Mouse (Mus musculus): ENCODE results near the gene Usp12. TPM values are rescaled to one million over a fixed set of nuclear protein-coding genes. Genes with fewer than 3 reads are reported as not detected.

Usp12 gene
- polyA plus RNA-seq, 1 experiment from 2014 or later: 19.8 TPM

GRCm38 (mm10) chr5:146794084-146794852 lies 538 bp downstream of the Usp12 start:
- peaks cover 29% of the 10 kb centered on the region for H3K4me1 ChIP-seq
- H3K27ac ChIP-seq (replicated peaks): peak overlapping the region; percentile 94
- ATAC-seq (ENCODE audit: low FRiP score, low read depth): peak; percentile 76
- under 1% methylated on average over 78 of the region's 83 CpGs for WGBS
- H3K9me3 ChIP-seq: no peaks in the 10 kb centered on the region
- no peaks in the 10 kb centered on the region for H3K36me3 ChIP-seq
- peak overlapping the region; percentile 95 for H3K4me3 ChIP-seq
- peak overlapping the region; percentile 84 for H3K4me2 ChIP-seq (replicated peaks)
- H3K27me3 ChIP-seq: no peaks in the 10 kb centered on the region
- H3K9ac ChIP-seq (replicated peaks): peak overlapping the region; percentile 94

DNA sequence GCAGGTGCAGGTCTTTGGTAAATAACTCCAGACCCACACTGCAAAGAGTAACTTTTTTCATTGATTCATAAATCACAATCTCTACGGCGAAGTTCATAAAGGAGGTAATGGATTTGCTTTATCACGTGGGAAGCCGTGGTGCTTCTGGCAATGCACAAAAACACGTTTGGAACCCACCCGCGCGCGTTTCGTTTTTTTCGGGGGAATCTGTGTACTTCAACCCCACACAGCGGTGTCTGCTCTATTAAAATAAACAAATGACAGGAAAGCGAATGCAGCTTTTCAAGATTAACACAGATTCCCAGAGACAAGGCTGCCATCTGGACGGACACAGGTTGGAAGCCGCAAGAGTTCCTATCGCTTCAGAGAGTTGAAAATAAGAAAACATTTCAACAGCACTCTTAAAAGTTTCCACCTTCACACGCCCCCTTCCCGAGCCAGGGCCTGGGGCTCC lies 1.1 kb downstream of the Usp12 start:
- peak overlapping the region; percentile 84 for H3K4me2 ChIP-seq (replicated peaks)
- ATAC-seq (ENCODE audit: low FRiP score, low read depth): no peak
- H3K27me3 ChIP-seq: no peaks in the 10 kb centered on the region
- H3K4me1 ChIP-seq: peaks cover 30% of the 10 kb centered on the region
- peak overlapping the region; percentile 94 for H3K27ac ChIP-seq (replicated peaks)
- H3K9ac ChIP-seq (replicated peaks): peak overlapping the region; percentile 94
- H3K36me3 ChIP-seq: no peaks in the 10 kb centered on the region
- H3K9me3 ChIP-seq: no peaks in the 10 kb centered on the region
- H3K4me3 ChIP-seq: peak overlapping the region; percentile 95
- 13% methylated on average over 18 of the region's 18 CpGs for WGBS

DNA sequence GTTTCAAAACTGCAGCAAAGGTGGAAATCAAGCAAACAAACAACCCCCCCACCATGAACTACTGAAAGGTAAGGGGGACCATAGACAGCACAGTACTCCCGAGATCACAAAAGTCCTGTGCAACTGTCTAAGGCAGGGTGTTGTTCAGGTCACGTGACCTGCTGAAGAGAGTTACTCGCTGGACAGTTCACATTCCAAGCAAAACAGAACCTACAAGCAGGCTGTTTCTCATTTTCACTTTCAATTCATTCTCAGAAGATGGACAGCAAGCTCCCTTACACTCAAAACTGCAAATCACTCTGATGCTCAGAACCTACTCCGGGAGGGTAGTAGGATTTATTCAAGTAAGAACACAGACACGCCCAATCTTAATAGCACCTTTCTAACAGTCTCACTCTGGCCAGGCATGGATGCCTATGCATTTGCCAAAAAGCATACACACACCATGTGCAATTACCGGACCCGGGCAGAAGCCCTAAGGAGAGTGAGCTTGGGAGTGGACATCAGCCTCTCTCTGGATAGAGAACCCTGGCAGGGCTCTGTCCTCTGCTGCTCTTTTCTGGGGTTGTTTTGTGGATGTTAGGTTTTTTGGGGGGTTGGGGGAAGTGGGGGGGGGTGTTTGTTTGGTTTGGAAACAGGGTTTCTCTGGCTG lies 2.5 kb downstream of the Usp12 start:
- H3K4me3 ChIP-seq: no peak overlapping the region
- peak overlapping the region; percentile 84 for H3K4me2 ChIP-seq (replicated peaks)
- no peak overlapping the region for H3K27ac ChIP-seq (replicated peaks)
- no peak overlapping the region for H3K9ac ChIP-seq (replicated peaks)
- no peaks in the 10 kb centered on the region for H3K36me3 ChIP-seq
- WGBS: 84% methylated on average over 7 of the region's 7 CpGs
- no peaks in the 10 kb centered on the region for H3K27me3 ChIP-seq
- H3K9me3 ChIP-seq: 0 out of 2 replicates have a peak, but pooled peaks cover 1% of the 10 kb centered on the region
- peaks cover 33% of the 10 kb centered on the region for H3K4me1 ChIP-seq
- no peak for ATAC-seq (ENCODE audit: low FRiP score, low read depth)

GRCm38 (mm10) chr5:146790944-146791343 lies 3.9 kb downstream of the Usp12 start:
- 0 out of 2 replicates have a peak, but pooled peaks cover 4% of the 10 kb centered on the region for H3K9me3 ChIP-seq
- H3K27me3 ChIP-seq: no peaks in the 10 kb centered on the region
- H3K4me1 ChIP-seq: peaks cover 33% of the 10 kb centered on the region
- ATAC-seq (ENCODE audit: low FRiP score, low read depth): no peak
- no peak overlapping the region for H3K4me2 ChIP-seq (replicated peaks)
- H3K4me3 ChIP-seq: no peak overlapping the region
- 80% methylated on average over 8 of the region's 8 CpGs for WGBS
- no peaks in the 10 kb centered on the region for H3K36me3 ChIP-seq
- no peak overlapping the region for H3K27ac ChIP-seq (replicated peaks)
- 0 out of 2 replicates have a peak overlapping the region, but pooled peaks have one; percentile 17 for H3K9ac ChIP-seq (replicated peaks)

DNA sequence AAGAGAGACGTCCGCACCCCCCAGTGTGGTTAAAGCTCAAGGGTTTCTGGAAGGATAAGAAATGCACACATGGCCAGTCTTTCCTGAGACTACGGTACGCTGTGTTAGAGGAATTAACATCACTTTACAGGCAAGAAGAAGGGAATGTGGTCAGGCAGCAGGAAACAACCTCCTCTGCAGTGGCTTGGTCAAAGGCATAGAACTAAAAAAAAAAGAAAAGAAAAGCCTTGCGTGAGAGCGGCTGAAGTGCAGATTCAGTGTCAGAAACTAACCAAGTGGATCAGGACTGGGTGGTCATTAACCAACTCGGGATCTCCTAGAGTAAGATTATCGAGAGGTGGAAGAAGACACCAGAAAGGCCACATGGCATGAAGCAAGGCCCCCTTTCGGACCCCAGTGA lies 5.4 kb downstream of the Usp12 start:
- no peak overlapping the region for H3K4me2 ChIP-seq (replicated peaks)
- no peak overlapping the region for H3K9ac ChIP-seq (replicated peaks)
- WGBS: 74% methylated on average over 9 of the region's 9 CpGs
- H3K4me1 ChIP-seq: peaks cover 35% of the 10 kb centered on the region
- 0 out of 2 replicates have a peak, but pooled peaks cover 4% of the 10 kb centered on the region for H3K9me3 ChIP-seq
- no peak overlapping the region for H3K27ac ChIP-seq (replicated peaks)
- H3K36me3 ChIP-seq: no peaks in the 10 kb centered on the region
- H3K4me3 ChIP-seq: no peak overlapping the region
- H3K27me3 ChIP-seq: no peaks in the 10 kb centered on the region
- no peak for ATAC-seq (ENCODE audit: low FRiP score, low read depth)

GRCm38 (mm10) chr5:146786123-146786522 lies 8.7 kb downstream of the Usp12 start:
- Histone ChIP-seq H3K36me3 (no peaks in the 10 kb centered on the region), H3K27ac (replicated peaks) (no peak overlapping the region), H3K4me1 (peaks cover 17% of the 10 kb centered on the region), H3K9ac (replicated peaks) (no peak overlapping the region), H3K27me3 (no peaks in the 10 kb centered on the region), H3K9me3 (0 out of 2 replicates have a peak, but pooled peaks cover 4% of the 10 kb centered on the region), H3K4me2 (replicated peaks) (no peak overlapping the region), H3K4me3 (no peak overlapping the region)
- ATAC-seq (ENCODE audit: low FRiP score, low read depth): no peak
- WGBS: 92% methylated on average over 8 of the region's 8 CpGs

- Histone ChIP-seq H3K36me3 (no peaks in the 10 kb centered on the region), H3K27me3 (no peaks in the 10 kb centered on the region), H3K4me1 (peaks cover 6% of the 10 kb centered on the region; the same call in 1 of the 2 replicates), H3K9me3 (0 out of 2 replicates have a peak, but pooled peaks cover 4% of the 10 kb centered on the region), H3K4me2 (replicated peaks) (no peak overlapping the region), H3K4me3 (no peak overlapping the region), H3K27ac (replicated peaks) (no peak overlapping the region), H3K9ac (replicated peaks) (no peak overlapping the region)
- ATAC-seq (ENCODE audit: low FRiP score, low read depth): no peak
- 92% methylated on average over 10 of the region's 10 CpGs for WGBS
Measured at GRCm38 (mm10) chr5:146783891-146784290, 10.9 kb downstream of the Usp12 start.

DNA sequence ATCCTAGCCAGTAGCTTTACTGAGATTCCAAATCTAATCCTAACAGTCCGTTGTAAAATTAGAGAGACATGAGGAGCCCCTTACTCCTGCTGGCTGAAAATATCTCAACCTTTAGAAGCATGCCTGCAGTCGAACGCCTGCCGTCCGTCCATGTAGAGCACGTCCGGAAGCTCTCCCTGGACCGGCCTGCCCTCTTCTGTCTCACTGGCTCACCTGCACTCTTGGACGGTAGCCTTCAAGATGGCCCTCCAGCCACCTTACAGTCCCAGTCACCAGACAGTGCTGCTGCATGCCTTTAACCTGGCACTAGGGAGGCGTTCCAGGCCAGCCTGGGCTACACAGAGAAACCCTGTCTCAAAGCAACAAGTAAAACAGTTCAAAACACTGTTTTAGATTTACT lies 11.5 kb downstream of the Usp12 start:
- WGBS: 93% methylated on average over 10 of the region's 10 CpGs
- Histone ChIP-seq H3K4me3 (no peak overlapping the region), H3K27ac (replicated peaks) (no peak overlapping the region), H3K9me3 (0 out of 2 replicates have a peak, but pooled peaks cover 4% of the 10 kb centered on the region), H3K9ac (replicated peaks) (no peak overlapping the region), H3K36me3 (no peaks in the 10 kb centered on the region), H3K4me1 (0 out of 2 replicates have a peak, but pooled peaks cover 3% of the 10 kb centered on the region), H3K27me3 (no peaks in the 10 kb centered on the region), H3K4me2 (replicated peaks) (no peak overlapping the region)
- ATAC-seq (ENCODE audit: low FRiP score, low read depth): no peak

DNA sequence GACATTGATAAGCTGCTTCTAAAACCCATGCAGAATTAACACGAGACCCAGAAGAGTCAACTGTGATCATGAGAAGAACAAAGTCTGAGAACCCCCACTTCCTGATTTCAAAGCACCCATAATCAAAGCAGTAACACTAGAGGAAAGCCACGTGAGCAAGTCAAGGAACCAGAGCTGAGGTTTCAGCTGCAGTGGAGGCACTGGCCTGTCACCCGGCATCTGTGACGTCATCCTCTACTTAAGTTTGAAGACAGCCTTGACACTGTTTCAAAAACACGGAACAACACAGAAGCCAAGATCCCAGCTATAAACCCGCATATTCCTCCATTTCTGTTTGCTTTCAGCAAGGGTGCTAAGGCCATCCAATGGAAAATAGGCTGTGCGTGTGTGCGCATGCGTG lies 13.1 kb downstream of the Usp12 start:
- WGBS: 91% methylated on average over 9 of the region's 9 CpGs
- H3K9me3 ChIP-seq: no peaks in the 10 kb centered on the region
- no peaks in the 10 kb centered on the region for H3K27me3 ChIP-seq
- ATAC-seq (ENCODE audit: low FRiP score, low read depth): no peak
- H3K4me1 ChIP-seq: 0 out of 2 replicates have a peak, but pooled peaks cover 3% of the 10 kb centered on the region
- no peak overlapping the region for H3K4me3 ChIP-seq
- no peaks in the 10 kb centered on the region for H3K36me3 ChIP-seq
- H3K9ac ChIP-seq (replicated peaks): no peak overlapping the region
- no peak overlapping the region for H3K27ac ChIP-seq (replicated peaks)
- H3K4me2 ChIP-seq (replicated peaks): no peak overlapping the region

GRCm38 (mm10) chr5:146779931-146780330 lies 14.9 kb downstream of the Usp12 start:
- Histone ChIP-seq H3K9me3 (no peaks in the 10 kb centered on the region; the same call in 1 of the 2 replicates), H3K4me3 (no peak overlapping the region), H3K27ac (replicated peaks) (no peak overlapping the region), H3K9ac (replicated peaks) (no peak overlapping the region), H3K36me3 (peaks cover under 1% of the 10 kb centered on the region; the same call in 1 of the 2 replicates), H3K4me1 (0 out of 2 replicates have a peak, but pooled peaks cover 3% of the 10 kb centered on the region), H3K4me2 (replicated peaks) (no peak overlapping the region), H3K27me3 (no peaks in the 10 kb centered on the region)
- ATAC-seq (ENCODE audit: low FRiP score, low read depth): no peak
- 95% methylated on average over 5 of the region's 5 CpGs for WGBS

DNA sequence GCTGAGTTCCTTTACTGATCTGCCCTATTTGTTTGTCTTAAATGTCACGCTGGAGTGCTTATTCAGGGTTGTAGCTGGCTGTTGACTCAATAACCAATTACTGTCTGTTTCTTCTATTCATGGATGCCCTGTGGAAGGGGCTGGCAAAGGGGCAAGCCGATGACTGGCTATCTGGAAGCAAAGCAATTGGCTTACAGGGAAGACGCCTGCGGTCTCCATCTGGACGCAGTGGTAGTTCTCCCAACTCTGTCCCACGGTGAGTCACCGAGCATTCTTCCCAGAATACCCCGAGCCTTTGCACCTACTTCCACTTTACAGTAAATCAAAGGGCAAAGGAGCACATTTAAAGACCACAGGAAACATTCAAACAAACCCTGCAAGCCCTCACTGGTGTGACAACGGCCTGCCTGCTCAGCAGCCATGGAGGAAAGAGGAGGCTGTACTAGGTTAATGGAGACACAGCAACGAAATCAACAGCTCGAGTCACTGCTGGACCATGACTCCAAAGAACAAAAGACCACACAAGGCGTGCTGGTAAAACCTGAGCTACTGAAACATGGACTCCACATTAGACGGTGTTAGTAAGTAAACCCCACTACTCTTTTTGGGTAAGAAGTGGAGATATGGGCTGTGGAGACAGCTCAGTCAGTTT lies 17.7 kb downstream of the Usp12 start:
- H3K4me1 ChIP-seq: peaks cover under 1% of the 10 kb centered on the region
- H3K4me2 ChIP-seq (replicated peaks): no peak overlapping the region
- no peak for ATAC-seq (ENCODE audit: low FRiP score, low read depth)
- H3K36me3 ChIP-seq: peaks cover 4% of the 10 kb centered on the region; the same call in 1 of the 2 replicates
- no peak overlapping the region for H3K4me3 ChIP-seq
- H3K27ac ChIP-seq (replicated peaks): no peak overlapping the region
- no peak overlapping the region for H3K9ac ChIP-seq (replicated peaks)
- WGBS: 87% methylated on average over 13 of the region's 13 CpGs
- no peaks in the 10 kb centered on the region; the same call in 1 of the 2 replicates for H3K9me3 ChIP-seq
- H3K27me3 ChIP-seq: no peaks in the 10 kb centered on the region

All from midbrain, embryonic 12.5 days (tissue).